Mouse (Mus musculus) megakaryocyte, embryonic 14.5 days (primary cell): ENCODE measurements around the gene Myo6.

ENCODE experiments used
- FLI1 ChIP-seq: IDR thresholded peaks from 2 replicates; pipeline ENCODE4 v1.6.1; 2012; ENCODE audit warnings: low read length, inconsistent platforms, mixed read lengths
- GATA1 ChIP-seq: IDR thresholded peaks from 3 replicates; pipeline ENCODE4 v1.6.1; 2012; ENCODE audit warnings: mixed read lengths, low read length, inconsistent platforms, borderline replicate concordance

GRCm38 (mm10) chr9:80179688-80180087 lies 14.9 kb downstream of the Myo6 start:
- TF ChIP-seq GATA1 (no peak), FLI1 (no peak)
